Mouse (Mus musculus): ENCODE data around the gene Gtf3c5.

Gene Gtf3c5

GRCm38 (mm10) chr2:28596021-28596420, 12.5 kb upstream of the Gtf3c5 start:
- no peaks in the 10 kb centered on the region for H3K9me3 ChIP-seq (ENCODE audit: low read length)
- TF ChIP-seq CTCF (conservative IDR thresholded peaks at IDR 0.05; ENCODE audit: low read length), result no peak
- no peak for TF ChIP-seq POU5F1 (IDR thresholded peaks at IDR 0.05; ENCODE audit: borderline replicate concordance, low read length)
- TF ChIP-seq NANOG (IDR thresholded peaks at IDR 0.05; ENCODE audit: borderline replicate concordance, low read length), result no peak
- H3K27me3 ChIP-seq (ENCODE audit: insufficient read depth, low read length), result peaks cover 50% of the 10 kb centered on the region
- no peak overlapping the region for H3K4me3 ChIP-seq (replicated peaks; ENCODE audit: low read length)
- H3K36me3 ChIP-seq (ENCODE audit: insufficient read depth, low read length), result no peaks in the 10 kb centered on the region
- peaks cover 29% of the 10 kb centered on the region for H3K4me1 ChIP-seq (replicated peaks; ENCODE audit: low read depth, low read length)

DNA sequence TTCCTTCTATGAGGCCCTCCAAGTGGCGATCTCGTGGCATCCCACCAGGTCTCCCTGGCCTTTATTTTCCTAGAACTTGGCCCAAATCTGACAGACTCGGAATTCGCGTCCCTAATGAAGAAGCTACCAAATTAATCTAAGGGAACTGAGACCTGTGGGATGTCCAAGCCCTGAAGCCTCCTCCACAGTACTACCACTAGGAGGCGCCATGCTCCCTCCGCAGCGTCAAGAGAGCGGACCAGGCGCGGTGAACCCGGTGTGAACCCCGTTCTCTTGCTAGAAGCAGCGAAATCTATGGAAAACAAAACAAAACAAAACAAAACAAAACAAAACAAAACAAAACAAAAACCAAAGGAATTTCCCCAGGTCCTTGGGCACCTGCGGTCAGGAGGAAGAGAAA, 9.3 kb upstream of the Gtf3c5 start:
- H3K4me3 ChIP-seq (replicated peaks; ENCODE audit: low read length), result peak overlapping the region; percentile 52
- H3K36me3 ChIP-seq (ENCODE audit: insufficient read depth, low read length), result no peaks in the 10 kb centered on the region
- peaks cover 17% of the 10 kb centered on the region for H3K4me1 ChIP-seq (replicated peaks; ENCODE audit: low read depth, low read length)
- no peaks in the 10 kb centered on the region for H3K9me3 ChIP-seq (ENCODE audit: low read length)
- peaks cover 34% of the 10 kb centered on the region for H3K27me3 ChIP-seq (ENCODE audit: insufficient read depth, low read length)
- TF ChIP-seq NANOG (IDR thresholded peaks at IDR 0.05; ENCODE audit: borderline replicate concordance, low read length) (no peak), CTCF (conservative IDR thresholded peaks at IDR 0.05; ENCODE audit: low read length) (peak; percentile 96), POU5F1 (IDR thresholded peaks at IDR 0.05; ENCODE audit: borderline replicate concordance, low read length) (no peak)

DNA sequence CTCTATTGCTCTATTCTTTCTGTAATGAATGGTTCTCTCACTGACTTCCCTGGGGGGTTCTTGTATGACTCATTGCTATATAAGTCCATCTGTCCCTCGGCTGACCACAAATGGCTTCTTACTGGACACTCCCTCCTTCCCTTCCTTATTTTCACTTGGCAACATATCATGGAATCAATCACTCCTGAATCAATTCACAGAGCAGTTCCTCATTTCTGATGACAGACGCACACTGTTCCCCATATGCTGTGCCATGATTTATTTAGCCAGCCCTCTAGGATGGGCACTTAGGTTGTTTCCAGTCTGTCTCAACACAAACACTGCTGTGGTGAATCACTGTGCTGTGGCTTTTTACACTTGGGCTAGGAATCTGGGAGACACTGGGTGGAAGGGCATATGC, 7.9 kb upstream of the Gtf3c5 start:
- no peaks in the 10 kb centered on the region for H3K36me3 ChIP-seq (ENCODE audit: insufficient read depth, low read length)
- H3K4me3 ChIP-seq (replicated peaks; ENCODE audit: low read length), result no peak overlapping the region
- peaks cover 12% of the 10 kb centered on the region for H3K4me1 ChIP-seq (replicated peaks; ENCODE audit: low read depth, low read length)
- peaks cover 30% of the 10 kb centered on the region for H3K27me3 ChIP-seq (ENCODE audit: insufficient read depth, low read length)
- H3K9me3 ChIP-seq (ENCODE audit: low read length), result no peaks in the 10 kb centered on the region
- no peak for TF ChIP-seq NANOG (IDR thresholded peaks at IDR 0.05; ENCODE audit: borderline replicate concordance, low read length)

DNA sequence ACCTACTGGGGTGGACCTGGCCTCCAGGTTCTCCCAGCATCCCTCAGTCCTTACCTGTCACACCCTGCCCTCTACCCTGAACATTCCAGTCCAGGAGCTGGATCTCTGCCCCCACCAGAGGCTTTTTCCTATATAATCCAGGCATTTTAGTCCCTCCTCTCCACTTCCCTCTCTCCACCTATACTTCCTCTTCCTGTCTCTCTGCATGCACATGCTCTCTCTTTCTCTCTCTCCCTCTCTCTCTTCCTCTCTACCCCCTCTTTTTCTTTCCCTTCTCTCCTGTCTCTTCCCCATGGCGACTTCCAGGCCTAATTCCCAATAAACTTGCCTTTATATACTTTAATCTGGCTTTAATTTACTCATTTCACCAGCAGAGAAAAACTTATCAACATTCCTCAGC, 5.0 kb upstream of the Gtf3c5 start:
- TF ChIP-seq POU5F1 (IDR thresholded peaks at IDR 0.05; ENCODE audit: borderline replicate concordance, low read length), result no peak
- TF ChIP-seq NANOG (IDR thresholded peaks at IDR 0.05; ENCODE audit: borderline replicate concordance, low read length), result no peak
- TF ChIP-seq CTCF (conservative IDR thresholded peaks at IDR 0.05; ENCODE audit: low read length), result no peak
- H3K36me3 ChIP-seq (ENCODE audit: insufficient read depth, low read length), result no peaks in the 10 kb centered on the region
- H3K27me3 ChIP-seq (ENCODE audit: insufficient read depth, low read length), result peaks cover 16% of the 10 kb centered on the region
- H3K9me3 ChIP-seq (ENCODE audit: low read length), result no peaks in the 10 kb centered on the region
- H3K4me3 ChIP-seq (replicated peaks; ENCODE audit: low read length), result no peak overlapping the region
- peaks cover 13% of the 10 kb centered on the region for H3K4me1 ChIP-seq (replicated peaks; ENCODE audit: low read depth, low read length)

DNA sequence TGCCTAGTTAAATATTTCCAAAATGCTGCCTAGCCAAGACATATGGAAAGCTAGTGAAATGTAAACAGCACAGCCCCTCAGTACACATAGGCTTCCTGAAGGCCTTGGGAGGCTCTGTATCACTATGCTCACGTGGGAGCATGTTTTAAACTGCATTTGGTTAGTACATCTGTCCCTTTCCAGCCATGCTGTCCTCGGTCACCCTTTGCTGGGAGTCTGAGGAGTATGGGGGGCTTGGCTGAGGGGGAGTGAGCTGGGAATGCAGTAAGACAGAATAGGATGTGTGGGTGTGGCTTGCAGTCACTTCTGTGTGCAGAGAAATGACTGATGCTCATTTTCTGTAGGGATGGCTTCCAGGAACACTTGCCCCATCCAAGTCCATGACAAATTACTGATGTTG, 2.2 kb upstream of the Gtf3c5 start:
- Histone ChIP-seq H3K4me1 (replicated peaks; ENCODE audit: low read depth, low read length) (peaks cover 26% of the 10 kb centered on the region), H3K4me3 (replicated peaks; ENCODE audit: low read length) (no peak overlapping the region), H3K36me3 (ENCODE audit: insufficient read depth, low read length) (peaks cover 8% of the 10 kb centered on the region), H3K27me3 (ENCODE audit: insufficient read depth, low read length) (peaks cover 9% of the 10 kb centered on the region), H3K9me3 (ENCODE audit: low read length) (no peaks in the 10 kb centered on the region)
- TF ChIP-seq POU5F1 (IDR thresholded peaks at IDR 0.05; ENCODE audit: borderline replicate concordance, low read length) (no peak), NANOG (IDR thresholded peaks at IDR 0.05; ENCODE audit: borderline replicate concordance, low read length) (no peak), CTCF (conservative IDR thresholded peaks at IDR 0.05; ENCODE audit: low read length) (no peak)

DNA sequence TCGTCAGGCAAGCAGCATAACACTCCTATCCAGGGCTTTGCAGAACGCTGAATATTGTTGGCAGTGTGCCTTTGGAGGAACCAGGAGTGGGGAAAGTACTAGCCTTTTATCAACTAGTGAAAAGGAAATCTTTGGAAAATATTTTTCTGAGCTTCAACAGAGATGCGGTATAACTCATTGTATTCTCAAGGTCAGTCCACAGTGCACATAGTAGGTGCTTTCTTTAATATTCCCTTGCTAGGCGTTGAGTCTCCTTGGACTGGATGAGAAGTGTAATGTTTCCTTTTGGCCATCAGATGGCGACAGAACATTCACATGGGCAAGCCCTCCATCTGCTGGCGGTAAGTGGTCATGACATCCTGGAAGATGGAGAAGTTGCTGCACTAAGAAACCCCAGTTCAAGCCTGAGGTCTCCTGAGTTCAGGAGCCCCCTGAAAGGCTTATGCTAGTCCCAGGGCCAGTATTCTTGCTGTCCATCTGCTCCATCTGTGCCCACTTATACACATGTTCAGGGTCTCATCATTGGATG, 1.6 kb upstream of the Gtf3c5 start:
- TF ChIP-seq CTCF (conservative IDR thresholded peaks at IDR 0.05; ENCODE audit: low read length) (peak; percentile 97), POU5F1 (IDR thresholded peaks at IDR 0.05; ENCODE audit: borderline replicate concordance, low read length) (no peak)
- H3K4me1 ChIP-seq (replicated peaks; ENCODE audit: low read depth, low read length), result peaks cover 26% of the 10 kb centered on the region
- peaks cover 14% of the 10 kb centered on the region for H3K36me3 ChIP-seq (ENCODE audit: insufficient read depth, low read length)
- peaks cover 4% of the 10 kb centered on the region; the same call in 1 of the 2 replicates for H3K27me3 ChIP-seq (ENCODE audit: insufficient read depth, low read length)
- H3K9me3 ChIP-seq (ENCODE audit: low read length), result no peaks in the 10 kb centered on the region
- no peak overlapping the region for H3K4me3 ChIP-seq (replicated peaks; ENCODE audit: low read length)

DNA sequence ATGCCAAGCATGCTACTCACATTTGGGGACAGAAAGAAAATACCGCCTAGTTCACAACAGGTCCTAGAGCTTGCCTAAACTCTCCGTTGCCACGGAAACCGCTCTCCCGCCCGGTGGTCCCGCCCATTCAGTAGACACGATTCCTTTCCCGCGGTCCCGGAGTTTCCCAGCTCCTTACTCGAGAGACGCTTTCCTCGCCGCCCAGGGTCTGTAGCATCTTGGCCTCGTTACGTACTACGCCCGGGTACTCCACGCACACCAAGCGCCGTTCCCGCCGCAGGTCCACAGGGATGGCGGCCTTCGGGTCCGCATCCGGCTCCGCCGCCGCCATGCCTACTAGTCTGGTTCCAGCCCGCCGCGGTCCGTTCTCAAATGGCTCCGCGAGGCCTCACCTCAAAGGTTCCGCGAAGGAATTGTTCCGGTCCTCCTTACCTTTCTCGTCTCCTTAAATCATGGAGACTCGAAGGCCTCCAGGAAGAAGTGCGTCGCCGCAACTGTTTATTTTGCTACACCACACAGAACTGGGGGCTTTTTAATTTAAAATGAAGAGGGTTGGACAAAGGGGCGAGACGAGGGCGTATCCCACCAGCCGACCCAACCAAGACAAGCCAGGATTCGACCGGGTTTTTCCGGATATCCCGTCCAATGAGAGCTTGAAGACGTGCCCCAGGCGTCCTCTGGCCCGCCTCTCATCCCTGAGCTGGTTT, 751 bp downstream of the Gtf3c5 start:
- TF ChIP-seq POU5F1 (IDR thresholded peaks at IDR 0.05; ENCODE audit: borderline replicate concordance, low read length) (no peak), NANOG (IDR thresholded peaks at IDR 0.05; ENCODE audit: borderline replicate concordance, low read length) (no peak), CTCF (conservative IDR thresholded peaks at IDR 0.05; ENCODE audit: low read length) (no peak)
- Histone ChIP-seq H3K9me3 (ENCODE audit: low read length) (no peaks in the 10 kb centered on the region), H3K36me3 (ENCODE audit: insufficient read depth, low read length) (peaks cover 37% of the 10 kb centered on the region), H3K4me1 (replicated peaks; ENCODE audit: low read depth, low read length) (peaks cover 26% of the 10 kb centered on the region), H3K4me3 (replicated peaks; ENCODE audit: low read length) (peak overlapping the region; percentile 89), H3K27me3 (ENCODE audit: insufficient read depth, low read length) (peaks cover 2% of the 10 kb centered on the region; the same call in 1 of the 2 replicates)

GRCm38 (mm10) chr2:28578003-28578402, 5.5 kb downstream of the Gtf3c5 start:
- Histone ChIP-seq H3K4me3 (replicated peaks; ENCODE audit: low read length) (no peak overlapping the region), H3K9me3 (ENCODE audit: low read length) (no peaks in the 10 kb centered on the region), H3K27me3 (ENCODE audit: insufficient read depth, low read length) (no peaks in the 10 kb centered on the region), H3K4me1 (replicated peaks; ENCODE audit: low read depth, low read length) (peaks cover 15% of the 10 kb centered on the region), H3K36me3 (ENCODE audit: insufficient read depth, low read length) (peaks cover 84% of the 10 kb centered on the region)
- TF ChIP-seq NANOG (IDR thresholded peaks at IDR 0.05; ENCODE audit: borderline replicate concordance, low read length) (no peak), CTCF (conservative IDR thresholded peaks at IDR 0.05; ENCODE audit: low read length) (peak; percentile 75)

GRCm38 (mm10) chr2:28576815-28577214, 6.7 kb downstream of the Gtf3c5 start:
- Histone ChIP-seq H3K4me3 (replicated peaks; ENCODE audit: low read length) (no peak overlapping the region), H3K27me3 (ENCODE audit: insufficient read depth, low read length) (no peaks in the 10 kb centered on the region), H3K9me3 (ENCODE audit: low read length) (no peaks in the 10 kb centered on the region), H3K36me3 (ENCODE audit: insufficient read depth, low read length) (peaks cover 96% of the 10 kb centered on the region), H3K4me1 (replicated peaks; ENCODE audit: low read depth, low read length) (peaks cover 10% of the 10 kb centered on the region)
- TF ChIP-seq CTCF (conservative IDR thresholded peaks at IDR 0.05; ENCODE audit: low read length) (no peak), POU5F1 (IDR thresholded peaks at IDR 0.05; ENCODE audit: borderline replicate concordance, low read length) (no peak), NANOG (IDR thresholded peaks at IDR 0.05; ENCODE audit: borderline replicate concordance, low read length) (no peak)
